Mouse (Mus musculus) myocyte (in vitro differentiated cells): ENCODE data around the gene Aldh3a1. TPM values are rescaled to one million over a fixed set of nuclear protein-coding genes. Genes with fewer than 3 reads are reported as not detected.

Experiments used
- H3K27me3 ChIP-seq: one replicate; pipeline ENCODE4 v1.6.1; 2011; ENCODE audit not compliant: control insufficient read depth, insufficient read depth, insufficient read length
- H3K36me3 ChIP-seq: one replicate; pipeline ENCODE4 v1.6.1; 2011; ENCODE audit not compliant: control insufficient read depth, insufficient read depth
- H3K4me2 ChIP-seq: one replicate; pipeline ENCODE4 v1.6.1; 2011; ENCODE audit warnings: low read depth, control low read depth
- H3K4me3 ChIP-seq: one replicate; pipeline ENCODE4 v1.5.1; 2011; ENCODE audit warnings: mild to moderate bottlenecking, control low read depth, moderate library complexity
- H3K79me2 ChIP-seq: one replicate; pipeline ENCODE4 v1.6.1; 2011; ENCODE audit not compliant: control insufficient read depth, insufficient read depth
- H3ac ChIP-seq: one replicate; pipeline ENCODE4 v1.6.1; 2011; ENCODE audit not compliant: control insufficient read depth, insufficient read length
- CEBPB ChIP-seq: IDR thresholded peaks from 2 replicates; pipeline ENCODE4 v1.6.1; 2011; ENCODE audit warnings: mild to moderate bottlenecking, moderate library complexity; ENCODE audit not compliant: poor library complexity, insufficient read depth, severe bottlenecking
- E2F4 ChIP-seq: IDR thresholded peaks from one replicate; pipeline ENCODE4 v1.6.1; 2011; ENCODE audit warnings: mild to moderate bottlenecking, control low read depth, moderate library complexity; ENCODE audit not compliant: insufficient read depth
- MAX ChIP-seq: IDR thresholded peaks from one replicate; pipeline ENCODE4 v1.6.1; 2011; ENCODE audit warnings: low read depth, mild to moderate bottlenecking, control low read depth
- MYOD1 ChIP-seq, 3 experiments: IDR thresholded peaks; one replicate each; pipeline ENCODE4 v1.6.1; 2011; ENCODE audit warnings: control low read depth in 2 of 3, low read depth in 2 of 3, mild to moderate bottlenecking in 2 of 3, moderate library complexity in 1 of 3; ENCODE audit not compliant: insufficient read length in 2 of 3, control insufficient read depth in 1 of 3
- MYOG ChIP-seq, 3 experiments: IDR thresholded peaks; one replicate each; pipeline ENCODE4 v1.6.1; 2011; ENCODE audit warnings: control low read depth in 2 of 3, low read depth in 2 of 3, mild to moderate bottlenecking in 2 of 3; ENCODE audit not compliant: insufficient read length in 2 of 3, control insufficient read depth in 1 of 3, insufficient read depth in 1 of 3
- POLR2A ChIP-seq: IDR thresholded peaks from one replicate; pipeline ENCODE4 v1.6.1; 2011; ENCODE audit warnings: low read depth, mild to moderate bottlenecking, control low read depth, moderate library complexity; ENCODE audit not compliant: insufficient read length
- POLR2AphosphoS2 ChIP-seq: IDR thresholded peaks from one replicate; pipeline ENCODE4 v1.6.1; 2011; ENCODE audit warnings: low read depth, control low read depth; ENCODE audit not compliant: insufficient read length
- REST ChIP-seq: IDR thresholded peaks from one replicate; pipeline ENCODE4 v1.6.1; 2011; ENCODE audit warnings: mild to moderate bottlenecking, control low read depth, moderate library complexity; ENCODE audit not compliant: insufficient read depth, insufficient read length
- SRF ChIP-seq: IDR thresholded peaks from one replicate; pipeline ENCODE4 v1.6.1; 2011; ENCODE audit warnings: low read depth; ENCODE audit not compliant: control insufficient read depth, insufficient read length
- TCF12 ChIP-seq: IDR thresholded peaks from one replicate; pipeline ENCODE4 v1.6.1; 2011; ENCODE audit warnings: mild to moderate bottlenecking, control low read depth; ENCODE audit not compliant: poor library complexity, insufficient read depth, severe bottlenecking
- TCF3 ChIP-seq: IDR thresholded peaks from one replicate; pipeline ENCODE4 v1.6.1; 2011; ENCODE audit warnings: low read depth, control low read depth; ENCODE audit not compliant: insufficient read length
- USF1 ChIP-seq: IDR thresholded peaks from one replicate; pipeline ENCODE4 v1.6.1; 2011; ENCODE audit warnings: low read depth, mild to moderate bottlenecking, control low read depth, moderate library complexity
- polyA plus RNA-seq: library from polyadenylated mRNA; unstranded; fragments of >200 nt; fragmentation: generic; extraction: Trizol; gene quantifications from one replicate; pipeline ENCODE4 v1.2.1, GENCODE M21; 2012; ENCODE audit warnings: missing spikeins

The Aldh3a1 gene
- polyA plus RNA-seq, 1 experiment: 4.2 TPM

DNA sequence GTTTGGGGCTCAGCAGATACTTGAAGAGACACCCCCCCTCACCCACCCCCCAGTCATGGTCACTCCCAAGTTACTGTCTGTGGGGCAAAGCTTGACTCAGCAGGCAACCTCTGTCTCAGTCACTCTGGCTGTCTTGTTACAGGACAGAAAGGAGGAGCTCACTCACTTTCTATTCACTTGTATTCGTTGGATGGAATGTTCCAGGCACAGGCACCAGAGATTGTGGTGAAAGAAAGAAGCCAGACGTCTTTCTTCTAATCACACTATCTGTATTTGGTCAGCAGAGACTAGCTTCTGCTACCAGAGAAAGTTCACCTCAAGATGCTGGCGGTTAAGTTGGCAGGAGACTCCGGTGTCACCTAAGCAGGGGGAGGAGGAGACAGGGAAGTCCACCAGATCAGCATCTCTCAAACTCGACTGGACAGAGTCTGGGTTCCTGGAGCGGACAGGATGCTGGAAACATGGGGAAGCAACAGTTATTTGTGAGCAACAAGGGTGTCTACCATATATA is 17.0 kb downstream of the Aldh3a1 start:
- no peak for TF ChIP-seq REST
- no peak for TF ChIP-seq MYOD1 (IDR thresholded peaks at IDR 0.05; ENCODE audit: control insufficient read depth in 1 of 3, insufficient read length in 2 of 3, low read depth in 2 of 3)
- TF ChIP-seq POLR2A: no peak
- no peak for TF ChIP-seq POLR2AphosphoS2
- TF ChIP-seq TCF12: no peak
- TF ChIP-seq CEBPB: no peak
- no peak for TF ChIP-seq TCF3
- TF ChIP-seq USF1: no peak
- TF ChIP-seq E2F4: no peak
- TF ChIP-seq MAX: no peak
- no peak for TF ChIP-seq MYOG (IDR thresholded peaks at IDR 0.05; ENCODE audit: control insufficient read depth in 1 of 3, insufficient read depth in 1 of 3, insufficient read length in 2 of 3, low read depth in 2 of 3)
- TF ChIP-seq SRF: no peak
- Histone ChIP-seq H3K79me2 (no peaks in the 10 kb centered on the region), H3ac (no peak overlapping the region), H3K4me3 (no peak overlapping the region), H3K4me2 (no peak overlapping the region), H3K36me3 (no peaks in the 10 kb centered on the region), H3K27me3 (no peaks in the 10 kb centered on the region)

DNA sequence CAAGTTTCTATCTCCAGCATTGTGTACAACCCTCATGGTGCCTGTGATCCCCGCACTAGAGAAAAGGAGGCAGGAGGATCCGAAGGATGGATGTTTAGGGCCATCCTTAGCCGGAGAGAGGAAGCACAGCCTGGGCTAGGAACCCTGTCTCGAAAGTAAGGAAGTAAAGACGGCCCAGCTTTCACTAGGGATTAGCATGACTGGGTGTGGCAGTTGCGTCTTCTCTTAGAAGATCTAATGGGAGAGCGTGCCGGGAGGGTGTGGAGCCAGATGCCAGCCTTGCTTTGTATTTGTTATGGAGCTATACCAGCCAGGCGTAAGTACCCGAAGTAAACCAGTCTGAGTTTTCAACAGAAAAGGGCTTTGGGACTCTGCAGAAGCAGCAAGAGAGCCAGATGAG is 17.6 kb downstream of the Aldh3a1 start:
- no peak for TF ChIP-seq POLR2A
- TF ChIP-seq CEBPB: no peak
- no peak for TF ChIP-seq E2F4
- no peak for TF ChIP-seq MAX
- no peak for TF ChIP-seq POLR2AphosphoS2
- TF ChIP-seq TCF3: no peak
- no peak for TF ChIP-seq TCF12
- no peak for TF ChIP-seq REST
- TF ChIP-seq SRF: no peak
- no peak for TF ChIP-seq MYOD1 (IDR thresholded peaks at IDR 0.05; ENCODE audit: control insufficient read depth in 1 of 3, insufficient read length in 2 of 3, low read depth in 2 of 3)
- no peak for TF ChIP-seq MYOG (IDR thresholded peaks at IDR 0.05; ENCODE audit: control insufficient read depth in 1 of 3, insufficient read depth in 1 of 3, insufficient read length in 2 of 3, low read depth in 2 of 3)
- TF ChIP-seq USF1: no peak
- Histone ChIP-seq H3ac (no peak overlapping the region), H3K36me3 (no peaks in the 10 kb centered on the region), H3K27me3 (no peaks in the 10 kb centered on the region), H3K4me3 (no peak overlapping the region), H3K79me2 (no peaks in the 10 kb centered on the region), H3K4me2 (no peak overlapping the region)

DNA sequence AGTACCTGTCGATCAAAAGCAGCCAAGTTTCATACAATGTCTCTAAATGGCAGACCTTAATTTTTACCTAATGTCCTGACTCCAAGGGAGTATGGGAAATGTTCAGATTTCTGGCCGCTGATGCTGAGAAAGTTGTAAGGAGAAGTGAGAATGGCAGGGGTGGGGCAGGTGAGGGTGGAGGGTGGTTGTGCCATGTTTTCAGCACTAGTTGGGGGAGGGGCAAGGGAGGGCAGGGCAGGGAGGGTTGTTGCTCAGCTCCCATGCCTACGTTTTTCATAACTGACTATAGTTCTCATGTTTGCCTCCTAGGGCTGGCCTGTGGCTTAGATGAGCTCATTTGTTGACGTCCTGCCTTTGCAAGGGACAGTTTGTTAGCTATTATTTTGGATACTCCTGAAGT is 18.2 kb downstream of the Aldh3a1 start:
- Histone ChIP-seq H3K4me2 (no peak overlapping the region), H3K4me3 (no peak overlapping the region), H3K36me3 (no peaks in the 10 kb centered on the region), H3ac (no peak overlapping the region), H3K79me2 (no peaks in the 10 kb centered on the region), H3K27me3 (no peaks in the 10 kb centered on the region)
- no peak for TF ChIP-seq POLR2A
- TF ChIP-seq TCF12: no peak
- TF ChIP-seq POLR2AphosphoS2: no peak
- no peak for TF ChIP-seq MYOD1 (IDR thresholded peaks at IDR 0.05; ENCODE audit: control insufficient read depth in 1 of 3, insufficient read length in 2 of 3, low read depth in 2 of 3)
- TF ChIP-seq SRF: no peak
- TF ChIP-seq REST: no peak

DNA sequence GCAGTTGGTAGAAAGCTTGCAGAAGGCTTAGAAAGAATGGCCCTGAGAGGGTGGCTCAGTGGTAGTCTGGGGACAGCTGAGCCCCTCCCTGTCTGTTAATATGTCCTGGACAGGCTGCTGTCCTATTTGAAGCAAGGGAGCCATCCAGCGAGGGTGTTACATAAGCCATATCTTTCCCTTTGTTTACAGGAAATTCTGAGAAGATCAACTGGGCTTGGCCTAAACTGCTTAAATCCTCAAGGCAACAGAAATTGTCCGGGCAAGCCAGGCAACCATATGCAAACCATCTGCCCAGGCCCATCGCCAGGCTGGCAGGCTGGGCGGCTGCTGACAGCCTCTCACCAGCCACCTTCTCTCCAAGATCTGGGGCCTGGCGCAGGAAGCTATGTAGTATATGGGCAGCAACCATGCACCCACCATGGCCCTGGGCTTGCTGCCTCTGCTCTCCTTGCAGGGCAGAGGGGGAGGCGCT is 18.6 kb downstream of the Aldh3a1 start:
- no peaks in the 10 kb centered on the region for H3K79me2 ChIP-seq
- H3K4me3 ChIP-seq: no peak overlapping the region
- no peaks in the 10 kb centered on the region for H3K36me3 ChIP-seq
- H3K27me3 ChIP-seq: no peaks in the 10 kb centered on the region
- no peak overlapping the region for H3K4me2 ChIP-seq
- no peak overlapping the region for H3ac ChIP-seq
- TF ChIP-seq TCF12: no peak
- TF ChIP-seq MAX: no peak
- TF ChIP-seq TCF3: no peak
- TF ChIP-seq CEBPB: no peak
- no peak for TF ChIP-seq POLR2AphosphoS2
- no peak for TF ChIP-seq USF1
- TF ChIP-seq MYOD1 (IDR thresholded peaks at IDR 0.05; ENCODE audit: control insufficient read depth in 1 of 3, insufficient read length in 2 of 3, low read depth in 2 of 3): no peak
- TF ChIP-seq MYOG (IDR thresholded peaks at IDR 0.05; ENCODE audit: control insufficient read depth in 1 of 3, insufficient read depth in 1 of 3, insufficient read length in 2 of 3, low read depth in 2 of 3): no peak
- TF ChIP-seq POLR2A: no peak
- no peak for TF ChIP-seq SRF
- no peak for TF ChIP-seq REST
- no peak for TF ChIP-seq E2F4
